27 mouse cellular contexts compared by ENCODE assay signal in the genomic region with DNA sequence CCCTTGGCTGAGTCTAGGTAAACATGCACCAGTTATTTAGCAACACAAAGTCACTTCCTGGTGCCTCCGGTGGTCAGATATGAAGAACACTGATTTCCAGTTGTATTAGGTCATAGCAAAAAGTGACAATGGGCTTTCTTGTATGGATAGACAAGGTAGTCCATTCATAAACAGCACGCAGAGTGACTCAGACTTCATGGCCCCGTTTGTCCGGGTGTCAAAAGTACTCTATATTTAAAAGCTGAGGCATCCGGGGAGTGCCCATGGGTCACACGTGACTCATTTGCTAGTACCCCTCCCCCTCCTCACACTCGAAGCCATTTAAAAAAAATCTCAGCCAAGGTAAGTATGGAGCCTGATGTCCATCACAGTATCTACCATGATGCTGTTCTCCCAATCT. TPM values are rescaled to one million over a fixed set of nuclear protein-coding genes. Genes with fewer than 3 reads are reported as not detected.
"Had no signal": no experiment of that assay in that cellular context is flagged by ENCODE, and none has a peak within 500 bp of the region (broad histone marks: within the 10 kb centered on the region; RNA-seq: fewer than 3 reads in every experiment).

No protein-coding gene starts in this region.

- H3K4me1 ChIP-seq: kidney, embryonic 15.5 days; limb, embryonic 12.5 days; limb, embryonic 15.5 days had no signal

- H3K27me3 ChIP-seq: kidney, embryonic 15.5 days; limb, embryonic 12.5 days; limb, embryonic 15.5 days had no signal

- H3K4me3 ChIP-seq: kidney, embryonic 15.5 days; limb, embryonic 12.5 days; limb, embryonic 15.5 days had no signal

- H3K9ac ChIP-seq: kidney, embryonic 15.5 days; limb, embryonic 12.5 days; limb, embryonic 15.5 days; liver, embryonic 14.5 days; liver, postnatal 0 days; lung, embryonic 14.5 days had no signal

- H3K9me3 ChIP-seq: kidney, embryonic 15.5 days; limb, embryonic 12.5 days; limb, embryonic 15.5 days had no signal

- H3K4me2 ChIP-seq: kidney, embryonic 15.5 days; limb, embryonic 12.5 days; limb, embryonic 15.5 days; liver, embryonic 11.5 days; lung, embryonic 14.5 days; midbrain, embryonic 11.5 days had no signal

- DNase-seq: kidney, adult 8-10 months; kidney, postnatal 10 days; kidney, postnatal 36 days; left cerebral cortex, postnatal 4 days; liver, postnatal 0 days; lung, embryonic 14.5 days; lung, postnatal 10 days; lung, postnatal 36 days; midbrain, embryonic 14.5 days; right cerebral cortex, postnatal 4 days; thymus, postnatal 25 days had no signal

- H3K27ac ChIP-seq: kidney, embryonic 15.5 days; limb, embryonic 12.5 days; limb, embryonic 15.5 days; liver, embryonic 14.5 days had no signal

- H3K36me3 ChIP-seq: kidney, embryonic 15.5 days; limb, embryonic 12.5 days; limb, embryonic 15.5 days had no signal

RNA-seq across cellular contexts. Expression of a gene that starts 2.8 kb away (rescaled TPM):
- total RNA-seq: layer of hippocampus, adult 8-10 months; layer of hippocampus, postnatal 14 days; left cerebral cortex, adult 8-10 months; left cerebral cortex, postnatal 14 days; left cerebral cortex, postnatal 4 days; megakaryocyte progenitor cell, adult 5-6 weeks; megakaryocyte-erythroid progenitor cell, adult 5-6 weeks; midbrain, postnatal 0 days had no signal
- polyA plus RNA-seq: kidney, embryonic 15.5 days; limb, embryonic 12.5 days; limb, embryonic 15.5 days; liver, embryonic 11.5 days; liver, embryonic 14.5 days; liver, postnatal 0 days; lung, embryonic 14.5 days; midbrain, embryonic 11.5 days; midbrain, embryonic 14.5 days; midbrain, postnatal 0 days; neural tube, embryonic 11.5 days; neural tube, embryonic 14.5 days; stomach, embryonic 14.5 days had no signal

RNA-seq across cellular contexts. Expression of a gene that starts 38.5 kb away (rescaled TPM):
- total RNA-seq: layer of hippocampus, postnatal 14 days; left cerebral cortex, adult 8-10 months; left cerebral cortex, postnatal 4 days; megakaryocyte progenitor cell, adult 5-6 weeks; megakaryocyte-erythroid progenitor cell, adult 5-6 weeks; midbrain, postnatal 0 days had no signal
- polyA plus RNA-seq: kidney, embryonic 15.5 days; limb, embryonic 12.5 days; limb, embryonic 15.5 days; liver, embryonic 11.5 days; liver, postnatal 0 days; lung, embryonic 14.5 days; midbrain, embryonic 11.5 days; midbrain, embryonic 14.5 days; neural tube, embryonic 11.5 days; neural tube, embryonic 14.5 days; stomach, embryonic 14.5 days had no signal
